8 mouse cellular contexts compared by ENCODE assay signal in genomic region chr4:32572118-32572517, GRCm38 (mm10). TPM values are rescaled to one million over a fixed set of nuclear protein-coding genes. Genes with fewer than 3 reads are reported as not detected.
DNase-seq lines count a peak whose midpoint lies in the region; ATAC-seq lines count a peak whose summit lies in the region.

No protein-coding gene starts in this region.

- H3K4me3 ChIP-seq in hindbrain, embryonic 14.5 days (replicated peaks; ENCODE audit: low read length), result no peak overlapping the region
- no peak overlapping the region for H3K4me3 ChIP-seq in limb, embryonic 11.5 days (ENCODE audit: low read depth, low read length)
- H3K4me3 ChIP-seq in midbrain, embryonic 14.5 days (replicated peaks; ENCODE audit: low read depth, low read length), result no peak overlapping the region

- WGBS in hindbrain, embryonic 14.5 days, result 61% methylated on average over 1 of the region's 1 CpGs
- 49% methylated on average over 1 of the region's 1 CpGs for WGBS in limb, embryonic 11.5 days
- WGBS in midbrain, embryonic 14.5 days, result 52% methylated on average over 1 of the region's 1 CpGs

- no peak overlapping the region for H3K9ac ChIP-seq in hindbrain, embryonic 14.5 days
- no peak overlapping the region for H3K9ac ChIP-seq in limb, embryonic 11.5 days (ENCODE audit: low read length)
- H3K9ac ChIP-seq in midbrain, embryonic 14.5 days (replicated peaks; ENCODE audit: low read length), result no peak overlapping the region

- peak; percentile 63; the same call in 1 of the 2 replicates for ATAC-seq in hindbrain, embryonic 14.5 days (ENCODE audit: low FRiP score)
- peak; percentile 91 for ATAC-seq in limb, embryonic 11.5 days (ENCODE audit: insufficient number of reproducible peaks, low FRiP score, low TSS enrichment, low read depth)
- ATAC-seq in midbrain, embryonic 14.5 days (ENCODE audit: low FRiP score, low TSS enrichment), result peak; percentile 35; the same call in 1 of the 2 replicates

- H3K27me3 ChIP-seq in hindbrain, embryonic 14.5 days (ENCODE audit: control insufficient read depth, insufficient read depth, low read length), result no peaks in the 10 kb centered on the region
- no peaks in the 10 kb centered on the region for H3K27me3 ChIP-seq in limb, embryonic 11.5 days (ENCODE audit: control insufficient read depth, insufficient read depth, low read length)
- no peaks in the 10 kb centered on the region for H3K27me3 ChIP-seq in midbrain, embryonic 14.5 days (ENCODE audit: control insufficient read depth, insufficient read depth, low read length)

- H3K27ac ChIP-seq in hindbrain, embryonic 14.5 days, result no peak overlapping the region
- no peak overlapping the region for H3K27ac ChIP-seq in limb, embryonic 11.5 days (replicated peaks; ENCODE audit: low read depth, low read length)
- H3K27ac ChIP-seq in midbrain, embryonic 14.5 days (replicated peaks; ENCODE audit: low read depth, low read length), result no peak overlapping the region

- H3K4me1 ChIP-seq in hindbrain, embryonic 14.5 days (replicated peaks; ENCODE audit: control insufficient read depth, insufficient read depth, low read length), result peaks cover 33% of the 10 kb centered on the region
- peaks cover 8% of the 10 kb centered on the region; the same call in 1 of the 2 replicates for H3K4me1 ChIP-seq in limb, embryonic 11.5 days (ENCODE audit: control insufficient read depth, insufficient read depth, low read length)
- peaks cover 23% of the 10 kb centered on the region for H3K4me1 ChIP-seq in midbrain, embryonic 14.5 days (ENCODE audit: control insufficient read depth, insufficient read depth, low read length)

- DNase-seq in right cerebral cortex, adult 18-20 months, result peak; percentile 40
- no peak for DNase-seq in right cerebral cortex, postnatal 14 days
- DNase-seq in WW6 (ENCODE audit: low read depth, low spot score), result peak; percentile 33
- DNase-seq in embryo, embryonic 11.5 days (ENCODE audit: low read depth, low spot score), result peak; percentile 53
- peak; percentile 69 for DNase-seq in hindbrain, embryonic 14.5 days (ENCODE audit: low spot score)
- peak; percentile 74 for DNase-seq in limb, embryonic 11.5 days (ENCODE audit: low spot score)
- peak; percentile 81 for DNase-seq in midbrain, embryonic 14.5 days
- peak; percentile 69 for DNase-seq in yolk sac, embryonic 10.5 days (ENCODE audit: low spot score)

- peaks cover 20% of the 10 kb centered on the region for H3K36me3 ChIP-seq in hindbrain, embryonic 14.5 days (replicated peaks; ENCODE audit: control insufficient read depth, insufficient read depth)
- H3K36me3 ChIP-seq in limb, embryonic 11.5 days (ENCODE audit: control insufficient read depth, insufficient read depth, low read length), result no peaks in the 10 kb centered on the region; the same call in 1 of the 2 replicates
- peaks cover 18% of the 10 kb centered on the region for H3K36me3 ChIP-seq in midbrain, embryonic 14.5 days (ENCODE audit: control insufficient read depth, insufficient read depth, low read length)

- no peak overlapping the region for H3K4me2 ChIP-seq in hindbrain, embryonic 14.5 days (replicated peaks)
- no peak overlapping the region for H3K4me2 ChIP-seq in limb, embryonic 11.5 days (ENCODE audit: low read depth, severe bottlenecking)
- H3K4me2 ChIP-seq in midbrain, embryonic 14.5 days (ENCODE audit: low read length), result no peak overlapping the region

- no peaks in the 10 kb centered on the region for H3K9me3 ChIP-seq in hindbrain, embryonic 14.5 days (ENCODE audit: control insufficient read depth, low read length)
- no peaks in the 10 kb centered on the region for H3K9me3 ChIP-seq in limb, embryonic 11.5 days (ENCODE audit: control insufficient read depth, low read length)
- no peaks in the 10 kb centered on the region for H3K9me3 ChIP-seq in midbrain, embryonic 14.5 days (ENCODE audit: control insufficient read depth, low read length)

RNA-seq across cellular contexts. Expression of gene Gja10, which starts 30.4 kb away (rescaled TPM):
- 0.22 TPM in 1 of 2 replicates, not detected in the other for polyA plus RNA-seq in hindbrain, embryonic 14.5 days (2014; fragmentation: Nextera tagmentation; extraction: Ambion mirVana)
- polyA plus RNA-seq in limb, embryonic 11.5 days (2014; fragmentation: Nextera tagmentation; extraction: Ambion mirVana), result not detected in 2 replicates
- polyA plus RNA-seq in midbrain, embryonic 14.5 days (2014; fragmentation: Nextera tagmentation; extraction: Ambion mirVana), result 0.14 TPM in 1 of 2 replicates, not detected in the other

RNA-seq across cellular contexts. Expression of gene Casp8ap2, which starts 43.1 kb away (rescaled TPM):
- 33.9 and 34.6 TPM in 2 replicates for polyA plus RNA-seq in hindbrain, embryonic 14.5 days (2014; fragmentation: Nextera tagmentation; extraction: Ambion mirVana)
- polyA plus RNA-seq in limb, embryonic 11.5 days (2014; fragmentation: Nextera tagmentation; extraction: Ambion mirVana), result 74.3 and 81.2 TPM in 2 replicates
- polyA plus RNA-seq in midbrain, embryonic 14.5 days (2014; fragmentation: Nextera tagmentation; extraction: Ambion mirVana), result 41.3 and 44.9 TPM in 2 replicates

Comparison
In these comparisons a context has a peak if more than half of its experiments do, and no peak if none do; other contexts are left out.
1. ATAC-seq: peak in every context shown above with its lines; median percentile 91 in limb, embryonic 11.5 days; 63 in hindbrain, embryonic 14.5 days; 35 in midbrain, embryonic 14.5 days.